Mouse (Mus musculus): ENCODE measurements around the gene Slpi. TPM values are rescaled to one million over a fixed set of nuclear protein-coding genes. Genes with fewer than 3 reads are reported as not detected.

Slpi gene
- polyA plus RNA-seq, 1 experiment from 2014 or later = 2.1 TPM

GRCm38 (mm10) chr2:164424406-164424805, 35.5 kb upstream of the Slpi start:
- H3K27me3 ChIP-seq (replicated peaks; ENCODE audit: control insufficient read depth, insufficient read depth, low read length) = no peaks in the 10 kb centered on the region
- H3K4me1 ChIP-seq (ENCODE audit: control insufficient read depth, insufficient read depth, low read length) = no peaks in the 10 kb centered on the region
- WGBS = 87% methylated on average over 8 of the region's 8 CpGs
- no peak overlapping the region for H3K4me3 ChIP-seq (ENCODE audit: low read depth, low read length)
- H3K4me2 ChIP-seq (ENCODE audit: low read depth, low read length) = no peak overlapping the region
- DNase-seq (ENCODE audit: low spot score) (no peak), ATAC-seq (ENCODE audit: low read depth) (no peak)
- peaks cover 58% of the 10 kb centered on the region for H3K36me3 ChIP-seq (ENCODE audit: control insufficient read depth, insufficient read depth, low read length)
- H3K9ac ChIP-seq (ENCODE audit: low read depth, low read length) = no peak overlapping the region
- no peak overlapping the region for H3K27ac ChIP-seq (replicated peaks; ENCODE audit: low read depth, low read length)
- H3K9me3 ChIP-seq (ENCODE audit: control insufficient read depth, low read length) = no peaks in the 10 kb centered on the region

DNA sequence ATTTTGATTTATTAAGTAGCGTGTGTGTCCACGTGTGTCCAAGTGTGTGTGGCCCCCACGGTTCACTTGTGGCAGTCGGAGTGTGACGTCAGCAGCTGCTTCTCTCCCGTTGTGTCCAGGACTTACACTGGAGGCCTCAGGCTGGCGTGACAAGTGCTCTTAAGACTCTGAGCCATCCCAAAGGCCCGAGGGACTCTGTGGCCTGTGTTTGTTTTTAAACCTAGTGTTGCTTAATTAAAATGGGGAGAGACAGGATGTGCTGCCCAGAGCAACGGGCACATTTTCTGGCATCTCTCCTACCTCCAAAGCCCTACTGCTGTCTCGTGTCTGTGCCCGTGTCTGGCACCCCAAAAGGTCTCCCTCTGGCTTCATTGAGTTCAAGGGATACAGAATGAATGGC, 34.6 kb upstream of the Slpi start:
- Histone ChIP-seq H3K36me3 (ENCODE audit: control insufficient read depth, insufficient read depth, low read length) (peaks cover 48% of the 10 kb centered on the region), H3K27me3 (replicated peaks; ENCODE audit: control insufficient read depth, insufficient read depth, low read length) (no peaks in the 10 kb centered on the region), H3K4me1 (ENCODE audit: control insufficient read depth, insufficient read depth, low read length) (no peaks in the 10 kb centered on the region), H3K27ac (replicated peaks; ENCODE audit: low read depth, low read length) (no peak overlapping the region; the same call in 1 of the 2 replicates), H3K4me3 (ENCODE audit: low read depth, low read length) (no peak overlapping the region), H3K9me3 (ENCODE audit: control insufficient read depth, low read length) (no peaks in the 10 kb centered on the region), H3K4me2 (ENCODE audit: low read depth, low read length) (no peak overlapping the region), H3K9ac (ENCODE audit: low read depth, low read length) (no peak overlapping the region)
- ATAC-seq (ENCODE audit: low read depth) (no peak), DNase-seq (ENCODE audit: low spot score) (no peak)
- 81% methylated on average over 11 of the region's 11 CpGs for WGBS

- WGBS = 85% methylated on average over 15 of the region's 15 CpGs
- Histone ChIP-seq H3K4me3 (ENCODE audit: low read depth, low read length) (no peak overlapping the region), H3K9me3 (ENCODE audit: control insufficient read depth, low read length) (no peaks in the 10 kb centered on the region), H3K4me1 (ENCODE audit: control insufficient read depth, insufficient read depth, low read length) (no peaks in the 10 kb centered on the region), H3K9ac (ENCODE audit: low read depth, low read length) (no peak overlapping the region), H3K36me3 (ENCODE audit: control insufficient read depth, insufficient read depth, low read length) (peaks cover 42% of the 10 kb centered on the region), H3K27ac (replicated peaks; ENCODE audit: low read depth, low read length) (no peak overlapping the region; the same call in 1 of the 2 replicates), H3K4me2 (ENCODE audit: low read depth, low read length) (no peak overlapping the region), H3K27me3 (replicated peaks; ENCODE audit: control insufficient read depth, insufficient read depth, low read length) (no peaks in the 10 kb centered on the region)
- ATAC-seq (ENCODE audit: low read depth) = no peak
- DNase-seq (ENCODE audit: low spot score) = no peak
Measured at GRCm38 (mm10) chr2:164422675-164423393, 33.9 kb upstream of the Slpi start.

- H3K4me1 ChIP-seq (ENCODE audit: control insufficient read depth, insufficient read depth, low read length) = no peaks in the 10 kb centered on the region
- no peaks in the 10 kb centered on the region for H3K27me3 ChIP-seq (replicated peaks; ENCODE audit: control insufficient read depth, insufficient read depth, low read length)
- ATAC-seq (ENCODE audit: low read depth) = no peak
- H3K27ac ChIP-seq (replicated peaks; ENCODE audit: low read depth, low read length) = no peak overlapping the region
- peaks cover 34% of the 10 kb centered on the region for H3K36me3 ChIP-seq (ENCODE audit: control insufficient read depth, insufficient read depth, low read length)
- H3K4me3 ChIP-seq (ENCODE audit: low read depth, low read length) = no peak overlapping the region
- H3K4me2 ChIP-seq (ENCODE audit: low read depth, low read length) = no peak overlapping the region
- 71% methylated on average over 8 of the region's 8 CpGs for WGBS
- no peak overlapping the region for H3K9ac ChIP-seq (ENCODE audit: low read depth, low read length)
- no peaks in the 10 kb centered on the region for H3K9me3 ChIP-seq (ENCODE audit: control insufficient read depth, low read length)
- DNase-seq (ENCODE audit: low spot score) = no peak
Measured at GRCm38 (mm10) chr2:164421979-164422378, 33.1 kb upstream of the Slpi start.

- no peak for ATAC-seq (ENCODE audit: low read depth)
- no peaks in the 10 kb centered on the region for H3K4me1 ChIP-seq (ENCODE audit: control insufficient read depth, insufficient read depth, low read length)
- no peak overlapping the region for H3K27ac ChIP-seq (replicated peaks; ENCODE audit: low read depth, low read length)
- no peak overlapping the region for H3K4me2 ChIP-seq (ENCODE audit: low read depth, low read length)
- H3K9ac ChIP-seq (ENCODE audit: low read depth, low read length) = no peak overlapping the region
- no peaks in the 10 kb centered on the region for H3K27me3 ChIP-seq (replicated peaks; ENCODE audit: control insufficient read depth, insufficient read depth, low read length)
- peaks cover 28% of the 10 kb centered on the region for H3K36me3 ChIP-seq (ENCODE audit: control insufficient read depth, insufficient read depth, low read length)
- no peak overlapping the region for H3K4me3 ChIP-seq (ENCODE audit: low read depth, low read length)
- no peak for DNase-seq (ENCODE audit: low spot score)
- H3K9me3 ChIP-seq (ENCODE audit: control insufficient read depth, low read length) = no peaks in the 10 kb centered on the region
- WGBS = 80% methylated on average over 7 of the region's 7 CpGs
Measured at GRCm38 (mm10) chr2:164421306-164421705, 32.4 kb upstream of the Slpi start.

DNA sequence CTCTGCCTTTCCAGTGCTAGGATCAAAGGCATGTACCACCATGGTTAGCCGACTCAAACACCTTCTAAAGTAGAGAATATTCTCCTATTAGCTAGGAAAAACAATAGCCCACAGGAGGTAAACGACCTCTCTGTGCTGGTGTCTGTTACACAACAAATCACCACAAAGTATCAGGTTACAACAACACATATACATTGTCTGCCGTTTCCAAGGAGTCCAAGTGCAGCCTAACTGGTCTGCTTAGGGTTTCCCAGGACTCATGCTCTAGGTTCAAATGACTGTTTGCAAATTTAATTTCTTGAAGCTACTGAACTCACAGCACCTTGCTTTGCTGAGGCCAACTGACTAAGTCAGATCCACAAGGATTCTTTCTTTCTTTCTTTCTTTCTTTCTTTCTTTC, 30.6 kb upstream of the Slpi start:
- H3K4me1 ChIP-seq (ENCODE audit: control insufficient read depth, insufficient read depth, low read length) = no peaks in the 10 kb centered on the region
- no peak overlapping the region for H3K4me2 ChIP-seq (ENCODE audit: low read depth, low read length)
- DNase-seq (ENCODE audit: low spot score) (peak; percentile 45), ATAC-seq (ENCODE audit: low read depth) (peak; percentile 26; the same call in 1 of the 2 replicates)
- no peak overlapping the region for H3K9ac ChIP-seq (ENCODE audit: low read depth, low read length)
- no peaks in the 10 kb centered on the region for H3K9me3 ChIP-seq (ENCODE audit: control insufficient read depth, low read length)
- peaks cover 13% of the 10 kb centered on the region; the same call in 1 of the 2 replicates for H3K36me3 ChIP-seq (ENCODE audit: control insufficient read depth, insufficient read depth, low read length)
- H3K27me3 ChIP-seq (replicated peaks; ENCODE audit: control insufficient read depth, insufficient read depth, low read length) = no peaks in the 10 kb centered on the region
- WGBS = 0% methylated on average over 3 of the region's 3 CpGs
- H3K27ac ChIP-seq (replicated peaks; ENCODE audit: low read depth, low read length) = no peak overlapping the region
- no peak overlapping the region for H3K4me3 ChIP-seq (ENCODE audit: low read depth, low read length)

DNA sequence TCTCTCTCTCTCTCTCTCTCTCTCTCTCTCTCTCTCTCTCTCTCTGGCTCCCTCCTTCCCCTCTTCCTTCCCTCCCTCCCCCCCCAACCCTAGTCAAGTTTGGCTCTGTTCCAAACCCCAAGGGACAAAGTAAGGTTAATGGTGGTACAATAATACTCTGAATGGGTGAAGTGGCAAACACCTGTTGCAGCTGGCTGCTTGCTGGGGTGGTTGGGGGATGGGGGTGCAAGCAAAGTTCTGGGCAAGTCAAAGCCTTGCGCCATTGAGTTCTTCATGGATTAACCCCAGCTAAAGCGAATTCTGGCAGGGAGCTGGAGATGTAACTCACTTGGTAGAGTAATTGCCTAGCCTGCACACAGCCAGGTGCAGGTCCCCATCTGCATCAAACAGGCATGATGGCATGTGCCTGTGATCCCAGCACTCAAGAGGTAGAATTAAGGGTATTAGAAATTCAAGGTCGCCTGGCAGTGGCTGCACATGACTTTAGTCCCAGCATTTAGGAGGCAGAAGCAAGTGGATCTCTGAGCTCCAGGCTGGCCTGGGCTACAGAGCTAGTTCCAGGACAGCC, 29.5 kb upstream of the Slpi start:
- Histone ChIP-seq H3K4me3 (ENCODE audit: low read depth, low read length) (no peak overlapping the region), H3K9ac (ENCODE audit: low read depth, low read length) (no peak overlapping the region), H3K27ac (replicated peaks; ENCODE audit: low read depth, low read length) (no peak overlapping the region), H3K27me3 (replicated peaks; ENCODE audit: control insufficient read depth, insufficient read depth, low read length) (peaks cover 5% of the 10 kb centered on the region; the same call in 1 of the 2 replicates), H3K4me1 (ENCODE audit: control insufficient read depth, insufficient read depth, low read length) (peaks cover 3% of the 10 kb centered on the region; the same call in 1 of the 2 replicates), H3K9me3 (ENCODE audit: control insufficient read depth, low read length) (no peaks in the 10 kb centered on the region), H3K36me3 (ENCODE audit: control insufficient read depth, insufficient read depth, low read length) (0 out of 2 replicates have a peak, but pooled peaks cover 4% of the 10 kb centered on the region), H3K4me2 (ENCODE audit: low read depth, low read length) (no peak overlapping the region)
- no peak for ATAC-seq (ENCODE audit: low read depth)
- DNase-seq (ENCODE audit: low spot score) = no peak
- 19% methylated on average over 3 of the region's 3 CpGs for WGBS

- peaks cover 3% of the 10 kb centered on the region; the same call in 1 of the 2 replicates for H3K4me1 ChIP-seq (ENCODE audit: control insufficient read depth, insufficient read depth, low read length)
- no peaks in the 10 kb centered on the region for H3K36me3 ChIP-seq (ENCODE audit: control insufficient read depth, insufficient read depth, low read length)
- peaks cover 5% of the 10 kb centered on the region; the same call in 1 of the 2 replicates for H3K27me3 ChIP-seq (replicated peaks; ENCODE audit: control insufficient read depth, insufficient read depth, low read length)
- H3K9me3 ChIP-seq (ENCODE audit: control insufficient read depth, low read length) = no peaks in the 10 kb centered on the region
- H3K4me3 ChIP-seq (ENCODE audit: low read depth, low read length) = no peak overlapping the region
- DNase-seq (ENCODE audit: low spot score) (peak; percentile 42), ATAC-seq (ENCODE audit: low read depth) (no peak)
- no peak overlapping the region for H3K4me2 ChIP-seq (ENCODE audit: low read depth, low read length)
- no peak overlapping the region for H3K27ac ChIP-seq (replicated peaks; ENCODE audit: low read depth, low read length)
- no peak overlapping the region for H3K9ac ChIP-seq (ENCODE audit: low read depth, low read length)
- WGBS = 1% methylated on average over 2 of the region's 2 CpGs
Measured at GRCm38 (mm10) chr2:164417198-164417597, 28.3 kb upstream of the Slpi start.
